Comparison of ENCODE assay signal across 31 mouse cellular contexts in genomic region chr16:23196296-23196695, GRCm38 (mm10). TPM values are rescaled to one million over a fixed set of nuclear protein-coding genes. Genes with fewer than 3 reads are reported as not detected.
"Had no signal": no experiment of that assay in that cellular context is flagged by ENCODE, and none has a peak within 500 bp of the region (broad histone marks: within the 10 kb centered on the region; RNA-seq: fewer than 3 reads in every experiment).

No protein-coding gene starts in this region.

- H3K9ac ChIP-seq: heart, embryonic 12.5 days; hindbrain, embryonic 12.5 days; hindbrain, embryonic 14.5 days; intestine, embryonic 15.5 days; limb, embryonic 12.5 days; liver, embryonic 13.5 days; liver, embryonic 15.5 days; liver, postnatal 0 days had no signal

- DNase-seq: gastrocnemius, postnatal 14 days; gastrocnemius, postnatal 36 days; heart, adult 2 months; heart, postnatal 10 days; heart, postnatal 4 days; kidney, adult 18-20 months; kidney, postnatal 25 days; kidney, postnatal 4 days; liver; liver, embryonic 13.5 days; liver, postnatal 0 days had no signal

- H3K9me3 ChIP-seq: heart, embryonic 10.5 days; heart, embryonic 12.5 days; hindbrain, embryonic 10.5 days; hindbrain, embryonic 12.5 days; intestine, embryonic 15.5 days; limb, embryonic 10.5 days; limb, embryonic 12.5 days; liver, embryonic 13.5 days; liver, embryonic 15.5 days had no signal

- H3K36me3 ChIP-seq: heart, embryonic 10.5 days; heart, embryonic 12.5 days; hindbrain, embryonic 10.5 days; hindbrain, embryonic 12.5 days; intestine, embryonic 15.5 days; limb, embryonic 10.5 days; limb, embryonic 12.5 days; liver, embryonic 13.5 days; liver, embryonic 15.5 days had no signal

- H3K4me2 ChIP-seq: heart, embryonic 12.5 days; hindbrain, embryonic 12.5 days; hindbrain, embryonic 14.5 days; intestine, embryonic 15.5 days; limb, embryonic 12.5 days; liver, embryonic 13.5 days; liver, embryonic 15.5 days had no signal

- H3K4me3 ChIP-seq: heart, adult 2 months; heart, embryonic 10.5 days; heart, embryonic 12.5 days; hindbrain, embryonic 10.5 days; hindbrain, embryonic 12.5 days; intestine, embryonic 15.5 days; layer of hippocampus, adult 2 months; left cerebral cortex, adult 2 months; limb, embryonic 10.5 days; limb, embryonic 12.5 days; liver, embryonic 13.5 days; liver, embryonic 15.5 days had no signal

- H3K4me1 ChIP-seq: heart, embryonic 10.5 days; heart, embryonic 12.5 days; hindbrain, embryonic 10.5 days; hindbrain, embryonic 12.5 days; intestine, embryonic 15.5 days; limb, embryonic 10.5 days; limb, embryonic 12.5 days; liver, embryonic 13.5 days; liver, embryonic 15.5 days had no signal

- H3K27me3 ChIP-seq: heart, embryonic 12.5 days; hindbrain, embryonic 12.5 days; intestine, embryonic 15.5 days; limb, embryonic 12.5 days; liver, embryonic 13.5 days; liver, embryonic 15.5 days had no signal

- H3K27ac ChIP-seq: heart, adult 2 months; heart, embryonic 10.5 days; hindbrain, embryonic 10.5 days; hindbrain, embryonic 12.5 days; hindbrain, embryonic 14.5 days; intestine, embryonic 15.5 days; kidney, postnatal 0 days; layer of hippocampus, adult 2 months; left cerebral cortex, adult 2 months; limb, embryonic 10.5 days; limb, embryonic 12.5 days; liver, embryonic 13.5 days; liver, embryonic 15.5 days had no signal

RNA-seq across cellular contexts. Expression of gene Adipoq, which starts 50.0 kb away (rescaled TPM):
- total RNA-seq: layer of hippocampus, adult 2 months; layer of hippocampus, postnatal 10 days; layer of hippocampus, postnatal 25 days; left cerebral cortex, adult 2 months; left cerebral cortex, postnatal 14 days; left cerebral cortex, postnatal 36 days had no signal
- polyA plus RNA-seq: heart, embryonic 16.5 days; hindbrain, embryonic 10.5 days; hindbrain, embryonic 12.5 days; hindbrain, embryonic 14.5 days; hindbrain, embryonic 16.5 days; intestine, embryonic 15.5 days; intestine, postnatal 0 days; kidney, embryonic 14.5 days; limb, embryonic 10.5 days; limb, embryonic 12.5 days; liver, embryonic 13.5 days; liver, embryonic 15.5 days; liver, postnatal 0 days had no signal
